Mouse (Mus musculus) embryonic fibroblast, embryonic 13.5 days (primary cell): ENCODE measurements around the gene Ext2. TPM values are rescaled to one million over a fixed set of nuclear protein-coding genes. Genes with fewer than 3 reads are reported as not detected.

ENCODE experiments used
- H3K27ac ChIP-seq: 2 replicates; pipeline ENCODE4 v1.5.1; 2012; ENCODE audit warnings: low read length, control low read depth, inconsistent platforms; ENCODE audit not compliant: insufficient read depth
- H3K4me1 ChIP-seq: 2 replicates; pipeline ENCODE4 v1.6.1; 2011; ENCODE audit warnings: low read length; ENCODE audit not compliant: control insufficient read depth, insufficient read depth
- H3K4me3 ChIP-seq: 2 replicates; pipeline ENCODE4 v1.5.1; 2011; ENCODE audit warnings: mild to moderate bottlenecking, control low read depth, low read length; ENCODE audit not compliant: insufficient read depth
- CTCF ChIP-seq: IDR thresholded peaks from 2 replicates; pipeline ENCODE4 v1.5.1; 2011; ENCODE audit warnings: mild to moderate bottlenecking, control low read depth, low read length, moderate library complexity, borderline replicate concordance; ENCODE audit not compliant: insufficient read depth
- POLR2A ChIP-seq: IDR thresholded peaks from 2 replicates; pipeline ENCODE4 v1.6.1; 2011; ENCODE audit warnings: low read depth, mild to moderate bottlenecking, control low read depth, low read length, moderate library complexity
- polyA plus RNA-seq: library from polyadenylated mRNA; stranded (reverse); fragments of >200 nt; gene quantifications from 2 replicates; pipeline ENCODE4 v1.2.4, GENCODE M21; 2011; ENCODE audit warnings: low read depth; ENCODE audit not compliant: missing spikeins, insufficient read length

Gene Ext2
- polyA plus RNA-seq, 1 experiment = 118 TPM

GRCm38 (mm10) chr2:93841349-93841748 is 19.0 kb upstream of the Ext2 start:
- no peaks in the 10 kb centered on the region for H3K4me1 ChIP-seq
- no peak for TF ChIP-seq POLR2A
- TF ChIP-seq CTCF = no peak
- H3K27ac ChIP-seq = no peak overlapping the region
- H3K4me3 ChIP-seq = no peak overlapping the region

- TF ChIP-seq CTCF (no peak), POLR2A (no peak)
- H3K4me1 ChIP-seq = no peaks in the 10 kb centered on the region
- no peak overlapping the region for H3K4me3 ChIP-seq
- no peak overlapping the region for H3K27ac ChIP-seq
These were observed 17.7 kb upstream of the Ext2 start for GRCm38 (mm10) chr2:93840109-93840508.

DNA sequence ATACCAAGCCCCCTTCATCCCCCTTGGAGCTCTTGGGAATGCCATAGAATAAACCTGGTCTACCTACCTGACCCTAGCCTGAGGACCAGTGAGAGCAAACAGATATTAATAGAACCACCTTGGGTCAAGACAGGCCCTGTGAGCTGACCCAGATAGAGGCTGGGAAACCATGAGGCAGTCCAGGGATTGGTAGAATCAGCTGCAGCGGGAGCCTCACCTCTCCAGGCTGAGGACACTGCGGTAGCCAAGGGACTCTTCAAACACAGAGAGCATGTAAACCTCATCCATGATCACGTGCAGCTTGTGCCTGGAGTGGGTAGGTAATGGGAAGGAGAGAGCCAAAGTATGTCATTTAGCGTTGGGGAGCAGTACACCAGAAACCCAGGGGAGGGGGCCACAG is 16.6 kb upstream of the Ext2 start:
- TF ChIP-seq POLR2A (no peak), CTCF (no peak)
- H3K4me1 ChIP-seq = no peaks in the 10 kb centered on the region
- H3K27ac ChIP-seq = no peak overlapping the region
- H3K4me3 ChIP-seq = no peak overlapping the region

GRCm38 (mm10) chr2:93836232-93836785 is 13.9 kb upstream of the Ext2 start:
- Histone ChIP-seq H3K4me3 (no peak overlapping the region), H3K4me1 (no peaks in the 10 kb centered on the region), H3K27ac (no peak overlapping the region)
- TF ChIP-seq CTCF = no peak
- TF ChIP-seq POLR2A = no peak

DNA sequence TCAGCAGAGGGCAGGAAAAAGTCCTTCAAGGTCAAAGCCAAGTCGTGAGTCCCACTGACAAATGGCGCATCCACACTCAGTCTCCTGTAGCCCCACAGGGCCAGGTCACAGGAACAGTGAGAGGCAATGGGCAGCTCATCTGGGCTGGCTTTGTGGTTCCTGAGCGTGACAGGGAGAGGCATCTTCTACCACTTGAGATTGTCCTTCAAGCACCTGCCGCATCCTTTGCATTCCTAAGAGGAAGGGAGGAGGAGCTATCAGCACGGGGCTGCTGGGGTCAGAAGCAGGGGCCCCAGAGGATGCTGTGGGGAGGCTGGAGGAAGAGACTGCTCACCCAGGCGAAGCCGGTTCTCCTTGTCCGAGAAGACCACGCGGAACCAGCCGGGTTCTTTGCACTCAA is 13.2 kb upstream of the Ext2 start:
- Histone ChIP-seq H3K4me1 (no peaks in the 10 kb centered on the region), H3K27ac (no peak overlapping the region), H3K4me3 (no peak overlapping the region)
- TF ChIP-seq POLR2A (no peak), CTCF (no peak)

- Histone ChIP-seq H3K4me3 (no peak overlapping the region), H3K27ac (no peak overlapping the region), H3K4me1 (no peaks in the 10 kb centered on the region)
- TF ChIP-seq POLR2A (no peak), CTCF (peak; percentile 57; the same call in 1 of the 2 replicates)
These were observed 1.2 kb upstream of the Ext2 start for GRCm38 (mm10) chr2:93823519-93823918.

DNA sequence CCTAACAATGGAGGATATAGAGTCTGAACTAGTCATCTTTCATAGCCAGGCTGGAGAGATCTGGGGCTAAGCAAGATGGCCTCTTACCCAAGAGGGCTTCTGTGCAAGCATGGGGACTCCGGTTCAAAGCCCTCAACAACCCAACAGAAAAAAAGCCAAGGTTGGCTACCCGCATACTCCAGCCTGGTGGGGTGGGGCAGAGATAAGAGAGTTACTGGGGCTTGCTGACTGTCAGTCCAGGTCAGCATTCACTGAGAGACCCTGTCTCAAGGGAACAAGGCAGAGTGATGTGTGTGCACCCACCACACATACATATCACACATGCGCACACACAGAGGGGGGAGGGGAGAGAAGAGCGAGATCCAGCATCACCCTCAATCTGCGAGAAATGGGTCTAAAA is 4.6 kb downstream of the Ext2 start:
- no peak overlapping the region for H3K27ac ChIP-seq
- no peak overlapping the region for H3K4me3 ChIP-seq
- no peak for TF ChIP-seq POLR2A
- no peak for TF ChIP-seq CTCF
- no peaks in the 10 kb centered on the region for H3K4me1 ChIP-seq

- no peaks in the 10 kb centered on the region for H3K4me1 ChIP-seq
- no peak overlapping the region for H3K4me3 ChIP-seq
- H3K27ac ChIP-seq = no peak overlapping the region
- TF ChIP-seq POLR2A = no peak
- no peak for TF ChIP-seq CTCF
These were observed 9.0 kb downstream of the Ext2 start for GRCm38 (mm10) chr2:93813343-93813742.

- TF ChIP-seq POLR2A = no peak
- TF ChIP-seq CTCF = peak; percentile 90; the same call in 1 of the 2 replicates
- Histone ChIP-seq H3K4me1 (no peaks in the 10 kb centered on the region), H3K27ac (no peak overlapping the region), H3K4me3 (no peak overlapping the region)
These were observed 10.6 kb downstream of the Ext2 start for GRCm38 (mm10) chr2:93811812-93812211.

GRCm38 (mm10) chr2:93809931-93810330 is 12.4 kb downstream of the Ext2 start:
- TF ChIP-seq POLR2A (no peak), CTCF (peak; percentile 100)
- no peak overlapping the region for H3K27ac ChIP-seq
- H3K4me3 ChIP-seq = no peak overlapping the region
- H3K4me1 ChIP-seq = no peaks in the 10 kb centered on the region

GRCm38 (mm10) chr2:93808071-93808470 is 14.3 kb downstream of the Ext2 start:
- TF ChIP-seq POLR2A (no peak), CTCF (no peak)
- H3K4me3 ChIP-seq = no peak overlapping the region
- H3K4me1 ChIP-seq = no peaks in the 10 kb centered on the region
- H3K27ac ChIP-seq = no peak overlapping the region
